Mouse (Mus musculus): ENCODE measurements around the gene Zfp119b.

DNA sequence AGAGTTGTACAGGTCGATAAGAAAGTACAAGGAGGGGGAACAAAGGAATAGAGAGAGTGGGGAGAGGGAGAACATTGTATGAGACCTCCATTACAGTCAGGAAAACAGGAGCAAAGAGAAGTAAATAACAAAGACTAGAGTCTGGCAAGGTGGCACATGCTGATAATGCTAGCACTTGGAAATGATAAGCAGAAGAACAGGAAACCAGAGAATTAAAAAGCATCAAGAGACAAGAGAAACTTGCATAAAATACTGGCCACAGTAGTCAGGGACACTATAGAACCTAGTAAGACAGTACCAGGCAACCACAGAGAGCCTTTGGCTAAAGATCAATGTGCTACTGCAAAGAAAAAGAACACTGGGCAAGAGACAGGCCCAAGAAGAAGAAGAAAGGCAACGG is 16.7 kb downstream of the Zfp119b start:
- TF ChIP-seq CTCF (conservative IDR thresholded peaks at IDR 0.05; ENCODE audit: insufficient read depth, insufficient read length, low read depth, low read length) (no peak), POLR2A (IDR thresholded peaks at IDR 0.05; ENCODE audit: low read depth, low read length) (no peak)
